Mouse (Mus musculus) stomach, adult 2 months (tissue): Measurements from ENCODE around the gene Wdr81. TPM values are rescaled to one million over a fixed set of nuclear protein-coding genes. Genes with fewer than 3 reads are reported as not detected.

Experiments
- polyA plus RNA-seq: library from polyadenylated mRNA; depleted of rRNA; stranded (reverse); fragments of >200 nt; gene quantifications from 2 replicates; pipeline ENCODE4 v1.2.3, GENCODE M21; 2012; rRNA removed

Gene Wdr81
- polyA plus RNA-seq = 7.4 TPM in 2 replicates

DNA sequence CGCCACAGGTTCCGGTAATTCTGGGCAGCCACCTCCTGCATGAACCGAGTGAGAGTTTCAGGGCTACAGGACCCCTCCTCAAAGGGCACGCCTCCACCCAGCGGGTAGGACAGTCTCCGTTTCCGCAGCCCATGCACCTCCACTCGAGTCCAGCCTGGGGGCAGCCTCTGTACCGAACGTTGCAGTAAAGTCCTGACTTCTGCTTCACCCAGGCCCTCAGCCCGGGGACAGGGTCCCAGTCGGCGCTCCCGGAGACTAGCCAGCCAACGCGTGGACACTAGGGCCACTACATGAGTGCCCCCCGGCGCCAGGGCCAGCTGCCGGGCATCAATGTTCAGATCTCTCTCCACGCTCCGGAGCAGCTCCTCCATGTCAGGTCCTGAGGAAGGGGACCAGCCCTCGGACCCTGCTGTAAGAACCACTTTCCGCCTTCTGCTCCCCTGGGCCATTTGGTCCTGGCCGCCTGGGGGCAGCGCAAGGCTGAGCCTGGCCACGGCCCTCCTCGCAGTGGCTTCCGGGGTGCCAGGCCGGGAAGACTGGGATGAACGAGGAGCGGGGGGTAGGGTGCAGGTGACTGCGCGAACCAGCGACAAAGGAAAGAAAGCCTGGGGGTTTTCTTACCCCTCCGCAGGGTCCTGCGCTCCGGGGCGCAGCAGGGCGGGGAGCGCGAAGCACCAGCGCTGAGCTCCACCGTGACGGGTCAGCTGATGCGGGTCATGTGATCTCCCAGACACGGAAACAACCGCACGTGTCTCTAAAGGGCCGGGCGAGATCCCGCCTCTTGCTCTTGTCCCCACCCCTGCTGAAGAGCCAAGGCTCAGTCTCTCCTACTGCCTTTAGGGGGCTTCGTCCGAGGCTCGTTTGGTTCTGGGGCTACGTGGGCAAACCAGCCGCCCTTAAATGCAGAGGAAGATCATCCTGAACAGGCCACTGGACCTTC lies at the start of gene Wdr81:
Gene Wdr81 (minus strand): TSS at position 727 of the 940 bp plus-strand sequence.

GRCm38 (mm10) chr11:75486601-75487285 lies 32.2 kb upstream of the Wdr81 start, which contains the start of gene Prpf8:
Prpf8 (plus strand) TSS chr11:75486816.

GRCm38 (mm10) chr11:75460844-75461742 lies 6.6 kb upstream of the Wdr81 start, which contains the start of gene Tlcd2:
Tlcd2 (plus strand) TSS chr11:75461715.

GRCm38 (mm10) chr11:75439363-75439762 lies 15.2 kb downstream of the Wdr81 start, which contains the start of gene Serpinf2:
Serpinf2 (minus strand) TSS chr11:75439591.

GRCm38 (mm10) chr11:75422013-75422792 lies 32.3 kb downstream of the Wdr81 start, which contains the start of gene Serpinf1:
Serpinf1 (minus strand) TSS chr11:75422701.

Other genes starting within 250 kb of the Wdr81 start
- 5.4 and 6.1 TPM in 2 replicates for gene Rpa1, start 106.4 kb downstream of the Wdr81 start, polyA plus RNA-seq
- 1.0 and 1.3 TPM in 2 replicates for gene Smyd4, start 106.3 kb downstream of the Wdr81 start, polyA plus RNA-seq
- gene Serpinf1, start 32.0 kb downstream of the Wdr81 start, polyA plus RNA-seq = 32.6 and 42.4 TPM in 2 replicates
- gene Serpinf2, start 15.1 kb downstream of the Wdr81 start, polyA plus RNA-seq = 2.5 and 4.4 TPM in 2 replicates
- gene Tlcd2, start 7.0 kb upstream of the Wdr81 start, polyA plus RNA-seq = 8.6 and 11.8 TPM in 2 replicates
- 13.4 and 21.5 TPM in 2 replicates for gene Prpf8, start 32.1 kb upstream of the Wdr81 start, polyA plus RNA-seq
- gene Rilp, start 55.4 kb upstream of the Wdr81 start, polyA plus RNA-seq = 2.4 and 3.9 TPM in 2 replicates
- gene Scarf1, start 58.8 kb upstream of the Wdr81 start, polyA plus RNA-seq = 4.1 TPM in 2 replicates
- 15.1 and 15.2 TPM in 2 replicates for gene Slc43a2, start 77.0 kb upstream of the Wdr81 start, polyA plus RNA-seq
- gene Pitpna, start 133.4 kb upstream of the Wdr81 start, polyA plus RNA-seq = 38.5 and 62.5 TPM in 2 replicates
- 12.9 and 17.5 TPM in 2 replicates for gene Inpp5k, start 176.3 kb upstream of the Wdr81 start, polyA plus RNA-seq
- gene Myo1c, start 195.8 kb upstream of the Wdr81 start, polyA plus RNA-seq = 32.4 and 32.7 TPM in 2 replicates
- 67.6 and 102 TPM in 2 replicates for gene Crk, start 224.5 kb upstream of the Wdr81 start, polyA plus RNA-seq